Mouse (Mus musculus) spleen, adult 2 months (tissue): ENCODE measurements at regions not wholly inside any gene's neighbourhood (a gene's known extent, or its start where the extent isn't known, plus 50 kb on each side); places are given as distances from the start of the nearest gene placed in this dataset.

Experiments
- DNase-seq, 2 experiments: peaks; one replicate each; pipeline versions ENCODE4 v3.0.0 to v3.0.0-alpha.2; 2012 to 2021; ENCODE audit warnings: low spot score in 2 of 2, low read depth in 1 of 2
- H3K27ac ChIP-seq: fragments of 200-500 bp; 2 replicates; pipeline ENCODE4 v1.5.1; 2012; ENCODE audit warnings: low read length, inconsistent platforms; ENCODE audit not compliant: insufficient read depth
- H3K27me3 ChIP-seq: fragments of 200-500 bp; 2 replicates; pipeline ENCODE4 v1.6.1; 2012; ENCODE audit warnings: mild to moderate bottlenecking, moderate library complexity, low read length, inconsistent platforms; ENCODE audit not compliant: control insufficient read depth, insufficient read depth
- H3K36me3 ChIP-seq: fragments of 200-500 bp; 2 replicates; pipeline ENCODE4 v1.6.1; 2012; ENCODE audit warnings: mild to moderate bottlenecking, low read length, inconsistent platforms; ENCODE audit not compliant: control insufficient read depth, insufficient read depth
- H3K4me1 ChIP-seq: fragments of 200-500 bp; 2 replicates; pipeline ENCODE4 v1.6.1; 2011; ENCODE audit warnings: inconsistent platforms; ENCODE audit not compliant: control insufficient read depth, insufficient read depth, insufficient read length
- H3K4me3 ChIP-seq: fragments of 200-500 bp; 2 replicates; pipeline ENCODE4 v1.5.1; 2011; ENCODE audit warnings: mild to moderate bottlenecking, inconsistent platforms; ENCODE audit not compliant: insufficient read depth, insufficient read length; ENCODE audit errors: extremely low read depth
- CTCF ChIP-seq: fragments of 200-500 bp; IDR thresholded peaks from 2 replicates; pipeline ENCODE4 v1.5.1; 2011; ENCODE audit warnings: mild to moderate bottlenecking, inconsistent platforms; ENCODE audit not compliant: insufficient read depth, insufficient read length, insufficient replicate concordance; ENCODE audit errors: extremely low read depth
- POLR2A ChIP-seq: fragments of 200-500 bp; IDR thresholded peaks from 2 replicates; pipeline ENCODE4 v1.6.1; 2011; ENCODE audit warnings: low read depth, low read length, inconsistent platforms
- WGBS: fragments of 180-500 bp; shearing (Covaris S2); methylation state at CpG from one replicate; pipeline ENCODE4 v1.1.7; 2018; 5-methylcytosine and 5-hydroxymethylcytosine counted together

DNA sequence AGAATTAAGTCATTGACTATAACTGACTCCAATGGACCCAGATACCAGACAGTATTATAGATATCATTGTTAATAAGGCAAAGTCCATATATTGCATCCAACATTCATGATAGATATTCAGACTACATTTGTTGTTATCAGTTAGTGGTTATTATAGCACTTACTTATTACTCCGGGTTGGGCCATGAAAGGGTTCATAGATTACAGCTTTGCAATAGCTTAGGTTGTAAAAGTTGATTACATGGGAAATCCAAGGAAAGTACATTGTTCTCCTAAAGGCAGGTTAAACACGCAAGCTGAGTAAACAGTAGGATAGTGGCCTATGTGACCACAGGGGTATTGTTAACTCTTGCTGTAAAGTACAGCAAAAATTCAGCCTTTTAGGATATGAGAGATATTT lies 89.3 kb upstream of the Actbl2 start:
- Histone ChIP-seq H3K27ac (no peak overlapping the region), H3K36me3 (no peaks in the 10 kb centered on the region), H3K4me3 (no peak overlapping the region), H3K27me3 (no peaks in the 10 kb centered on the region), H3K4me1 (no peaks in the 10 kb centered on the region)
- no peak for DNase-seq
- TF ChIP-seq CTCF (no peak), POLR2A (no peak)
- 86% methylated on average over 2 of the region's 2 CpGs for WGBS

DNA sequence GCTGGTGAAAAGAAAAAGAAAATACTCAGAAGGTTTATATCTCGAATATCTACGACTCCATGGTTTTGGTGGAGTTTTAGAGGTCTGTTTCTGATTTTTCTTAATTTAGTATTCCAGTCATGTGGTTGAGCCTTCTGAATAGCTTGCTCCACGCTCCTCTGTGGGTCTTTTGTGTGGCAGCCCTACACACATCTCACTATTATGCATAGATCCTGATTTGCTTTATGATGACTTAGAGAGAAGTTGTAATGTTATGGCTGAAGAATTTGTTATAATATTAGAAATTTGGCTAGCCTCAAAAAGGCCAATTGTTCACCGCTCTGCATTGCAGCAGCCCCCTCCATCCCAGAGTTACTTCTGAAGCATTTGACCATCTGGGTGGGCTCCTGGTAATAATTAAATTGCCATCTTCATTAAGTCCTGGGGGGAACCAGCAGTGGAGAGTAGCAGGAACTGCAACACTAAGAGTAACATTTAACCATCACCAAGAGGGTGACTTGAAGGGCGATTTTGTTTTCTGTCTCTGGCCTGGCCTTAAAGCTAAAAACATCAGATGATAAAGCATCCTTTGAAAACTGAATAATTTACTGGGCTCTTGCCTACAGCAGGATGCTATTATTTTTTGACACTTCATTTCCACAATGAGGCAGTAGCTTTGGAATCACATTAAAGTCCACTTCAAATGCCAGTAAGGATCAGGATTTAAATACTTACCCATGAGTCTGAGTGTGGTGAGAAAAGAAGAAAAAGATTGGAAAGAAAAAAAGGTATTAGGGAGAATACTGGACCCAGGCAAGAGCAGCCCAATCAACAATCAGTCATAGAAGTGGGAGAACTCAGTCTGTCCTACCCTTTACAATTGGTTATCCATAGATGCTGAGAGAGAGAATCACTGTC lies 84.3 kb upstream of the Actbl2 start:
- 86% methylated on average over 5 of the region's 5 CpGs for WGBS
- TF ChIP-seq CTCF = no peak
- no peak for TF ChIP-seq POLR2A
- Histone ChIP-seq H3K27me3 (no peaks in the 10 kb centered on the region), H3K36me3 (no peaks in the 10 kb centered on the region), H3K4me1 (no peaks in the 10 kb centered on the region), H3K4me3 (no peak overlapping the region), H3K27ac (no peak overlapping the region)
- no peak for DNase-seq

- Histone ChIP-seq H3K4me1 (no peaks in the 10 kb centered on the region), H3K27ac (no peak overlapping the region), H3K27me3 (no peaks in the 10 kb centered on the region), H3K4me3 (no peak overlapping the region), H3K36me3 (no peaks in the 10 kb centered on the region)
- DNase-seq = no peak
- no peak for TF ChIP-seq POLR2A
- TF ChIP-seq CTCF = no peak
- 78% methylated on average over 6 of the region's 6 CpGs for WGBS
Measured at GRCm38 (mm10) chr13:111179186-111179585, 75.6 kb upstream of the Actbl2 start.

DNA sequence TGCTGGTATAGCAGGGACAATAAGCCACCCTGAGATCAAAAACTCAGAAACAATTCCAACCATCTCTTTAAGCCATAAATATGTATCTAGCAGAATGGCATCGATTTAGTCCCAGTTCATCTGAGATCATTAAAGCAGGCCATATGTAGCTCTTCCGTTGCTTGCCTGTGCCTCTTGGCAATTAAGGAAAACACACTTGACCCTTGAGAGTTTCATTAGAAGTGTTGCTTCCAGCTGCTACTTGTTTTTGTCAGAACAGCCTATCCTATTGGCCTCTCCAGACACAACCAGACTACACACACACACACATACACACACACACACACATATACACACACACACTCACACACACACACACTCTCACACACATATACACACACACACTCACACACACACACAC lies 71.5 kb upstream of the Actbl2 start:
- 83% methylated on average over 2 of the region's 2 CpGs for WGBS
- Histone ChIP-seq H3K27me3 (no peaks in the 10 kb centered on the region), H3K4me1 (no peaks in the 10 kb centered on the region), H3K4me3 (no peak overlapping the region), H3K27ac (no peak overlapping the region), H3K36me3 (no peaks in the 10 kb centered on the region)
- DNase-seq = no peak
- TF ChIP-seq CTCF = no peak
- no peak for TF ChIP-seq POLR2A

- 72% methylated on average over 4 of the region's 4 CpGs for WGBS
- Histone ChIP-seq H3K36me3 (no peaks in the 10 kb centered on the region), H3K27me3 (no peaks in the 10 kb centered on the region), H3K27ac (no peak overlapping the region), H3K4me1 (no peaks in the 10 kb centered on the region), H3K4me3 (no peak overlapping the region)
- no peak for TF ChIP-seq POLR2A
- TF ChIP-seq CTCF = no peak
- DNase-seq = no peak
Measured at GRCm38 (mm10) chr13:111185799-111186198, 69.0 kb upstream of the Actbl2 start.

GRCm38 (mm10) chr13:111186833-111187232 lies 68.0 kb upstream of the Actbl2 start:
- Histone ChIP-seq H3K4me1 (no peaks in the 10 kb centered on the region), H3K27ac (no peak overlapping the region), H3K4me3 (no peak overlapping the region), H3K27me3 (no peaks in the 10 kb centered on the region), H3K36me3 (no peaks in the 10 kb centered on the region)
- DNase-seq = no peak
- TF ChIP-seq POLR2A (no peak), CTCF (no peak)
- WGBS = 90% methylated on average over 2 of the region's 2 CpGs

DNA sequence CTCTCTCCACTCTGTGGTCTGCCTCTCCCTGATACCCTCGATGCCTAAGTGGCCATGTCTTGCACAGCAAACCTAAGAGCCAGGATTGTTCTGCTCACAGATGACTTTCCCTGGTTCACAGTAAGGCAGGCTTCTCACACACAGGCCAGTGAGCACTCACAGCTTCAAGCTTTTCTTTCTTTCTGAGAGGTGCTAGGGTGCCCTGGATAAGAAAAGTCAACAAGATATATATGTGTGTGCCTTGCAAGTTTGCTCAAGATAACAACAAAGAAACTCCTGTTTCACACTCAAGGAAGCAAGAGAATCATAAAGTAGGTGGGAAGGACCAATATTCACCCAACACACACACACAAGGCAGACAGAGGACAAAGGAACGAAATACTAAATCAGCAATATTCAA lies 60.9 kb upstream of the Actbl2 start:
- Histone ChIP-seq H3K27me3 (no peaks in the 10 kb centered on the region), H3K36me3 (no peaks in the 10 kb centered on the region), H3K4me3 (no peak overlapping the region), H3K4me1 (no peaks in the 10 kb centered on the region), H3K27ac (no peak overlapping the region)
- no peak for DNase-seq
- TF ChIP-seq POLR2A (no peak), CTCF (no peak)
- WGBS = 71% methylated on average over 2 of the region's 2 CpGs
